Mouse (Mus musculus) myocyte (in vitro differentiated cells): ENCODE data around the gene Tnip3. TPM values are rescaled to one million over a fixed set of nuclear protein-coding genes. Genes with fewer than 3 reads are reported as not detected.

Experiments
- H3K27me3 ChIP-seq: one replicate; pipeline ENCODE4 v1.6.1; 2011; ENCODE audit not compliant: control insufficient read depth, insufficient read depth, insufficient read length
- H3K36me3 ChIP-seq: one replicate; pipeline ENCODE4 v1.6.1; 2011; ENCODE audit not compliant: control insufficient read depth, insufficient read depth
- H3K4me2 ChIP-seq: one replicate; pipeline ENCODE4 v1.6.1; 2011; ENCODE audit warnings: low read depth, control low read depth
- H3K4me3 ChIP-seq: one replicate; pipeline ENCODE4 v1.5.1; 2011; ENCODE audit warnings: mild to moderate bottlenecking, control low read depth, moderate library complexity
- H3K79me2 ChIP-seq: one replicate; pipeline ENCODE4 v1.6.1; 2011; ENCODE audit not compliant: control insufficient read depth, insufficient read depth
- H3ac ChIP-seq: one replicate; pipeline ENCODE4 v1.6.1; 2011; ENCODE audit not compliant: control insufficient read depth, insufficient read length
- CEBPB ChIP-seq: IDR thresholded peaks from 2 replicates; pipeline ENCODE4 v1.6.1; 2011; ENCODE audit warnings: mild to moderate bottlenecking, moderate library complexity; ENCODE audit not compliant: poor library complexity, insufficient read depth, severe bottlenecking
- E2F4 ChIP-seq: IDR thresholded peaks from one replicate; pipeline ENCODE4 v1.6.1; 2011; ENCODE audit warnings: mild to moderate bottlenecking, control low read depth, moderate library complexity; ENCODE audit not compliant: insufficient read depth
- MAX ChIP-seq: IDR thresholded peaks from one replicate; pipeline ENCODE4 v1.6.1; 2011; ENCODE audit warnings: low read depth, mild to moderate bottlenecking, control low read depth
- MYOD1 ChIP-seq, 3 experiments: IDR thresholded peaks; one replicate each; pipeline ENCODE4 v1.6.1; 2011; ENCODE audit warnings: control low read depth in 2 of 3, low read depth in 2 of 3, mild to moderate bottlenecking in 2 of 3, moderate library complexity in 1 of 3; ENCODE audit not compliant: insufficient read length in 2 of 3, control insufficient read depth in 1 of 3
- MYOG ChIP-seq, 3 experiments: IDR thresholded peaks; one replicate each; pipeline ENCODE4 v1.6.1; 2011; ENCODE audit warnings: control low read depth in 2 of 3, low read depth in 2 of 3, mild to moderate bottlenecking in 2 of 3; ENCODE audit not compliant: insufficient read length in 2 of 3, control insufficient read depth in 1 of 3, insufficient read depth in 1 of 3
- POLR2A ChIP-seq: IDR thresholded peaks from one replicate; pipeline ENCODE4 v1.6.1; 2011; ENCODE audit warnings: low read depth, mild to moderate bottlenecking, control low read depth, moderate library complexity; ENCODE audit not compliant: insufficient read length
- POLR2AphosphoS2 ChIP-seq: IDR thresholded peaks from one replicate; pipeline ENCODE4 v1.6.1; 2011; ENCODE audit warnings: low read depth, control low read depth; ENCODE audit not compliant: insufficient read length
- REST ChIP-seq: IDR thresholded peaks from one replicate; pipeline ENCODE4 v1.6.1; 2011; ENCODE audit warnings: mild to moderate bottlenecking, control low read depth, moderate library complexity; ENCODE audit not compliant: insufficient read depth, insufficient read length
- SRF ChIP-seq: IDR thresholded peaks from one replicate; pipeline ENCODE4 v1.6.1; 2011; ENCODE audit warnings: low read depth; ENCODE audit not compliant: control insufficient read depth, insufficient read length
- TCF12 ChIP-seq: IDR thresholded peaks from one replicate; pipeline ENCODE4 v1.6.1; 2011; ENCODE audit warnings: mild to moderate bottlenecking, control low read depth; ENCODE audit not compliant: poor library complexity, insufficient read depth, severe bottlenecking
- TCF3 ChIP-seq: IDR thresholded peaks from one replicate; pipeline ENCODE4 v1.6.1; 2011; ENCODE audit warnings: low read depth, control low read depth; ENCODE audit not compliant: insufficient read length
- USF1 ChIP-seq: IDR thresholded peaks from one replicate; pipeline ENCODE4 v1.6.1; 2011; ENCODE audit warnings: low read depth, mild to moderate bottlenecking, control low read depth, moderate library complexity
- polyA plus RNA-seq: library from polyadenylated mRNA; unstranded; fragments of >200 nt; fragmentation: generic; extraction: Trizol; gene quantifications from one replicate; pipeline ENCODE4 v1.2.1, GENCODE M21; 2012; ENCODE audit warnings: missing spikeins

Gene Tnip3
- polyA plus RNA-seq, 1 experiment, result 0.02 TPM

DNA sequence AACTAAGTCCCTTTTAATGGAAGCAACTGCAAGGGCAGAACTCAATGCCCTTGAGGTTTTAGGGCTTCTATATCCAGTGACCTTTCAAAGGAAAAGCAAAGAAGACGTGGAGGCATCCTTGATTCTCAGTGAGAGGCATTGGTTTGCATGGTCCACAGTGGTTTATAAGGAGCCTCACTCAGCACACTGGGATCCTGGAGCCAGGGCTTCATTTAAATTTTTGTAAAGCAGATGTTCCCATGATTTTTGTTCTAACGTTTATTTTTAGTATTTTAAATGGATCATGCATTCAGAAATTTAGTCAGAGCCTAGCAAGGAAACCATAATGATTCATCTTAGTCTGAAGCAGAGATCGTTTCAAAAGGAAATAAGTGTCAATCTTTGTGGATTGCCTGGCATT lies 17.3 kb downstream of the Tnip3 start:
- Histone ChIP-seq H3K36me3 (no peaks in the 10 kb centered on the region), H3K4me2 (no peak overlapping the region), H3K27me3 (no peaks in the 10 kb centered on the region), H3K79me2 (no peaks in the 10 kb centered on the region), H3ac (no peak overlapping the region), H3K4me3 (no peak overlapping the region)
- TF ChIP-seq TCF3 (no peak), MYOG (IDR thresholded peaks at IDR 0.05; ENCODE audit: control insufficient read depth in 1 of 3, insufficient read depth in 1 of 3, insufficient read length in 2 of 3, low read depth in 2 of 3) (no peak), USF1 (no peak), CEBPB (no peak), TCF12 (no peak), REST (no peak), MYOD1 (IDR thresholded peaks at IDR 0.05; ENCODE audit: control insufficient read depth in 1 of 3, insufficient read length in 2 of 3, low read depth in 2 of 3) (no peak), POLR2A (no peak), MAX (no peak), E2F4 (no peak), POLR2AphosphoS2 (no peak), SRF (no peak)

DNA sequence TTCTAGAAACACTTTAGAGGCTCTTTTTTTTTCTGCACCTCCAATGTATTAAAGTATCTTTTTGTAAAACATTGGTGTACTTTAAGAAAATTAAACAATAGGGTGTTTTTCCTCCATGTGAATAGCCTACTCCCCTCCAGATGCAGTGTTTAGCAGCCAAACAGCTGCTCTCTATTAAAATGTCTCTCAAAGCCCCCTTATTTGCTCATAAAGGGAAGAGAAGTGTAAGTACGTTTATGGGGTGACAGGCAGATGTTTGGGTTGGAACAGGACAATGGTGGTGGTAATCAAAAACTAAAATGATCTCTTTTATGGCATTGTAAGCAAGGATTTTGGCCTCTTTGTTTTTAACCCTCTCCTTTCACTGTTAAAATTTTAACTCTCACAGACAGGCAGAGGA lies 17.8 kb downstream of the Tnip3 start:
- Histone ChIP-seq H3ac (no peak overlapping the region), H3K79me2 (no peaks in the 10 kb centered on the region), H3K4me2 (no peak overlapping the region), H3K27me3 (no peaks in the 10 kb centered on the region), H3K4me3 (no peak overlapping the region), H3K36me3 (no peaks in the 10 kb centered on the region)
- TF ChIP-seq TCF12 (no peak), MAX (no peak), TCF3 (no peak)

- H3ac ChIP-seq, result no peak overlapping the region
- no peaks in the 10 kb centered on the region for H3K79me2 ChIP-seq
- TF ChIP-seq MAX, result no peak
- TF ChIP-seq POLR2AphosphoS2, result no peak
- TF ChIP-seq TCF3, result no peak
- no peak for TF ChIP-seq MYOG (IDR thresholded peaks at IDR 0.05; ENCODE audit: control insufficient read depth in 1 of 3, insufficient read depth in 1 of 3, insufficient read length in 2 of 3, low read depth in 2 of 3)
- TF ChIP-seq POLR2A, result no peak
- no peak for TF ChIP-seq E2F4
- no peak for TF ChIP-seq SRF
- no peak for TF ChIP-seq TCF12
- no peak for TF ChIP-seq CEBPB
- TF ChIP-seq REST, result no peak
- no peak for TF ChIP-seq USF1
- TF ChIP-seq MYOD1 (IDR thresholded peaks at IDR 0.05; ENCODE audit: control insufficient read depth in 1 of 3, insufficient read length in 2 of 3, low read depth in 2 of 3), result no peak
- no peaks in the 10 kb centered on the region for H3K36me3 ChIP-seq
- H3K27me3 ChIP-seq, result no peaks in the 10 kb centered on the region
- H3K4me3 ChIP-seq, result no peak overlapping the region
- H3K4me2 ChIP-seq, result no peak overlapping the region
Measured at GRCm38 (mm10) chr6:65563887-65564656, 39.0 kb downstream of the Tnip3 start.

DNA sequence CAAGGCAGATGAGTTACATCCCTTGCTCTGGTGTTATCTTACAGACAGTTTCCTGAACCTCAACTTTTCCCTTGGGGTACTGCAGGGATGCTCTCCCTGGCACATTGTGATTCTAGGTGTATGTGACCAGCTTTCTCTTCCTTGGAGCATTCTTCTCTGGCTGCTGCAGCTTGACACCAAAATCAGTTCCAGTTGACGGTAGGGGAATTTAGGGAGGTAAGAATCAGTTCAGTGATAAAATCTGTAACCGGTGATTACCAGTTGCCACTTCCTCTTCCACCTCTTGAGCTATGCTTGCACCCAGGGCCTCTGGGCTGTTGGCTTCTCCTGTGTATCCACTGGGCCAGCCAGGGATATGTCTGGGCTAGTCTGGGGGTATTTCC lies 39.5 kb downstream of the Tnip3 start:
- Histone ChIP-seq H3ac (no peak overlapping the region), H3K79me2 (no peaks in the 10 kb centered on the region), H3K27me3 (no peaks in the 10 kb centered on the region), H3K4me2 (no peak overlapping the region), H3K4me3 (no peak overlapping the region), H3K36me3 (no peaks in the 10 kb centered on the region)
- TF ChIP-seq E2F4 (no peak), POLR2AphosphoS2 (no peak)

- no peak for TF ChIP-seq POLR2A
- TF ChIP-seq MAX, result no peak
- TF ChIP-seq MYOG (IDR thresholded peaks at IDR 0.05; ENCODE audit: control insufficient read depth in 1 of 3, insufficient read depth in 1 of 3, insufficient read length in 2 of 3, low read depth in 2 of 3), result no peak
- no peak for TF ChIP-seq REST
- TF ChIP-seq TCF3, result no peak
- no peak for TF ChIP-seq USF1
- no peak for TF ChIP-seq TCF12
- no peak for TF ChIP-seq CEBPB
- no peak for TF ChIP-seq POLR2AphosphoS2
- TF ChIP-seq E2F4, result no peak
- no peak for TF ChIP-seq MYOD1 (IDR thresholded peaks at IDR 0.05; ENCODE audit: control insufficient read depth in 1 of 3, insufficient read length in 2 of 3, low read depth in 2 of 3)
- TF ChIP-seq SRF, result no peak
- H3K79me2 ChIP-seq, result no peaks in the 10 kb centered on the region
- H3K4me3 ChIP-seq, result no peak overlapping the region
- H3ac ChIP-seq, result no peak overlapping the region
- no peaks in the 10 kb centered on the region for H3K27me3 ChIP-seq
- no peak overlapping the region for H3K4me2 ChIP-seq
- no peaks in the 10 kb centered on the region for H3K36me3 ChIP-seq
Measured at GRCm38 (mm10) chr6:65569741-65570140, 44.6 kb downstream of the Tnip3 start.
